Mouse (Mus musculus): ENCODE data around the gene Lrmp. TPM values are rescaled to one million over a fixed set of nuclear protein-coding genes. Genes with fewer than 3 reads are reported as not detected.
"Not testable (repeated sequence)": the region's sequence is repeated elsewhere in the genome, so short reads cannot be mapped to it uniquely, and the experiment has no call there.

The Lrmp gene
- polyA plus RNA-seq, 1 experiment: 1.6 TPM

DNA sequence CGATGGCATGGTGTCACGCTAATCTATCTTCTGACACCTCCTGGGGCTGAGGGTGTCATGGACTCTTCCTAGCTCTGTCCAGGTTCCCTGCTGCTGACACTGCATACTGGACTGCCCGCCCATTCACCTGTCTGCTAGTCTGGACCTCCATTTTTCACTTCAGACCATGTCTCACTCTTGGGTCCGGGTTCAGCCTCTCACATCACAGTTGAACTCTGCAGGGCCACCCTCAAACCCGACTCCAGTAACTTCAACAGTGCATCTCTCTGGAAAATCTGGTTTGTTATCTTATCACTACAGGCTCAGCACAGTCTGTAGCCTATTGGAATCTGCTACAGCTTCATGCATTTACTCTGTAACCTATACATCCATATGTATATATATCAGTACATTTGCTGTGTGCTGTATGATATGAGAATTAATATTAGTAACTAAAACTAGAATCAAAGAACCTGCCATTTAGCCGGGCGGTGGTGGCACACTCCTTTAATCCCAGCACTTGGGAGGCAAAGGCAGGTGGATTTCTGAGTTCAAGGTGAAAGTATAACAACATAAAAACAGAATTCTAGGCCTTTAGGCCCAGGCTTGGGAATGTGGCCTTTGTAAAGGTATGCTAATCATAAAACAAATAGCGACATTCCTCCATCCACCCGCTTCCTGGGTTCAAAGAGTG lies 36.2 kb upstream of the Lrmp start:
- H3K27ac ChIP-seq (ENCODE audit: insufficient read depth, low read length): no peak overlapping the region
- H3K4me1 ChIP-seq (ENCODE audit: control insufficient read depth, insufficient read depth, low read length): no peaks in the 10 kb centered on the region
- no peak for TF ChIP-seq CTCF (IDR thresholded peaks at IDR 0.05; ENCODE audit: extremely low read depth, insufficient read depth, low read length)
- no peak for TF ChIP-seq POLR2A (IDR thresholded peaks at IDR 0.05; ENCODE audit: extremely low read depth, insufficient read depth, low read length)
- no peak overlapping the region for H3K4me3 ChIP-seq (ENCODE audit: insufficient read depth, low read length)

DNA sequence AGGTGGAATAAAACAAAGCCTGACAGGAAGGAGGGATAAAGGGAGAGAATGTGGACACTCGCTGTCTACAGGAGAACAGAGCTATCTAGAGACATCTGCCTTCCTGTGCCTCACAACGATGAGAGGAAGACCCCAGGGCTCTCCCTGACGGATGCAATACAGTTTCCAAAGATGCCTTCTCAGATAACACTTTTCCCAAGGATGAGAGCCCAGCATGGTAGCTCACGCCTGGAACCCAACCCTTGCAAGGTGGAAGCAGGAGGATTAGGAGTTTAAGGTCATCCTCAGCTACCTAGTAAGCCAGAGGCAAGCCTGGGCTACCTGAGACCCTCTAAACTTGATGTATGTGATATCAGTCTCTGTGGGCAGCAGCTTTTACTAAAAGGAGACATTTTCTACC lies 33.7 kb upstream of the Lrmp start:
- no peaks in the 10 kb centered on the region for H3K4me1 ChIP-seq (ENCODE audit: control insufficient read depth, insufficient read depth, low read length)
- no peak for TF ChIP-seq POLR2A (IDR thresholded peaks at IDR 0.05; ENCODE audit: extremely low read depth, insufficient read depth, low read length)
- no peak for TF ChIP-seq CTCF (IDR thresholded peaks at IDR 0.05; ENCODE audit: extremely low read depth, insufficient read depth, low read length)
- H3K27ac ChIP-seq (ENCODE audit: insufficient read depth, low read length): no peak overlapping the region
- no peak overlapping the region for H3K4me3 ChIP-seq (ENCODE audit: insufficient read depth, low read length)

DNA sequence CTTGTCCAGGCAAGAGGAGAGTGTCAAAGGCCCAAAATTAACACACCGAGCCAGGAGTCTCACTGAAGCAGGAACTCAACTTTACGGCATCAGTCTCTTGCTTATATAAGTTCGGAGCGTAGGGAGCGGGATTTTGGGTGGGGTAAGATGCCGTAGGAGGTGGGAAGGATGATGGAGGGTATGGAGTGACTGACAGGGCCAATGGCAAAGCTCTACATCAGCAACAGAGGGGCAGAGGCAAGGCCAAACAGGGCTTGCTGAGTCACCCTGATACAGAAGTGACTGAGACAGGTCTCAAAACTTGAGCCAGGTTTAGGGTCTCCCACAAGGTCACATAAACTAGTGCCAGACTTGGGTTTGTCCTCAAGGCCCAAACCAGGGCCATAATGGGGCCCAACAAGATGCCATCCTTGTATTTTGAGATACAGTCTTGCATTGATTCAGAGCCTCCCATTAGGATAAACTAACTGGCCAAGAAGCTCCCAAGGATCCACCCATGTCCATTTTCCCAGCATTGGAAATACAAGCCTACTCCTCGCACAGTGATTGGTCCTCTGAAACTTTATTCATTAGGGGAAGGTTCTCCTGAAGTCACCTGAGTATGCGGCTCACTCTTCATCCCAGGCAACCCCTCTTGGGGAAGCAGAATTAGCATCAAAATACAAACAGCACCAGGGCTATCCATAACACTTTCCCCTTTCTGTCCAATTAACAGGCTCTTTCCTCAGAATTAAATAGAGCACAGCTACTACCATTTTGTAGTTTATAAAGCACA lies 30.9 kb upstream of the Lrmp start:
- Histone ChIP-seq H3K4me3 (ENCODE audit: insufficient read depth, low read length) (no peak overlapping the region), H3K27ac (ENCODE audit: insufficient read depth, low read length) (no peak overlapping the region), H3K4me1 (ENCODE audit: control insufficient read depth, insufficient read depth, low read length) (no peaks in the 10 kb centered on the region)
- TF ChIP-seq CTCF (IDR thresholded peaks at IDR 0.05; ENCODE audit: extremely low read depth, insufficient read depth, low read length) (no peak), POLR2A (IDR thresholded peaks at IDR 0.05; ENCODE audit: extremely low read depth, insufficient read depth, low read length) (no peak)

DNA sequence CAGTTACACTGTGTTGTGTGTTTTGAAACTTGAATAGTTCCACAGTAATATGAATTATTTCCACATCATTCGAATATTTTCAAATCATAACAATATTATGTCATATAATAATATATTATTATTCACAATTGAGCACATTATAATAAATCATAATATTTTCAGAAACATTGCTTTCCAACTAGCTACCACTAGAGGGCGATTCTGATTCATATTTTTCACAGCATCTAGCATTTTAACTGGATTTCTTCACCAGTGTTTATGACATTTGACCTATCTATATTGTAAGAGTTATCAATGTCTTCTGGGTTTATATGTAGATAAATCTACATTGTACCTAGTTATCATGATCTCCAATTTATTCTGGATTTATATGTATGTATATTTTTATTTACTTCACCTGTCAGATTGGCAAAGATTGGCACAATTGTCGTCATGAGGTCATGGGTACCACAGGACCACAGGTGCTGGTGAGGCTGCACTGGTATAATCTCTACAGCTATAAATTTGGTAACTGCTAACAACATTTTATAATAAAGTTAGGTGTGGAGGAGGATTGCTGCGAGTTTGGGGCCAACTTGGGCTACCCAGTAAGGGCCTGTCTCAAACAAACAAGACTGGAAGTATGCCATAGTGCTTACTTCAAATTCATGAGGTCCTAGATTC lies 26.9 kb upstream of the Lrmp start:
- Histone ChIP-seq H3K27ac (ENCODE audit: insufficient read depth, low read length) (no peak overlapping the region), H3K4me1 (ENCODE audit: control insufficient read depth, insufficient read depth, low read length) (no peaks in the 10 kb centered on the region), H3K4me3 (ENCODE audit: insufficient read depth, low read length) (no peak overlapping the region)
- TF ChIP-seq POLR2A (IDR thresholded peaks at IDR 0.05; ENCODE audit: extremely low read depth, insufficient read depth, low read length) (no peak), CTCF (IDR thresholded peaks at IDR 0.05; ENCODE audit: extremely low read depth, insufficient read depth, low read length) (no peak)

DNA sequence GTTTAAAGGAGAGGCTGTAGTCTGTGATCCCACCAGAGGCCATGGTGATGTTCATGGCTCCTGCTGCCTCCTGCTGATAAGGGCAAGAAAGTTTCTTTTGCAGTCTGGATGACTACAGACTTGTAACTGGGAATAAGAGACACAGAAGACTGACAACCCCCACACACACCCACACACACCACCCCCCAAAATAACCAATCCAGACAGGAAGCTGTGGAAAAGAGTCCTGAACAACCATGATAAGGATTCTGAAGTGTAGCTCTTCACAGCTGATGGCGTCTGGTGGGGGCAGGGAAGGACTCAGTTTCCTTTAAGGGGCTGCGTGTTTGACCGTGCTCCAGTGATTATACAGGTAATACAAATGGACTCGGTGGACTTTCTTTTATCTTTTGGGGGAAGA lies 26.1 kb upstream of the Lrmp start:
- Histone ChIP-seq H3K27ac (ENCODE audit: insufficient read depth, low read length) (no peak overlapping the region), H3K4me3 (ENCODE audit: insufficient read depth, low read length) (no peak overlapping the region), H3K4me1 (ENCODE audit: control insufficient read depth, insufficient read depth, low read length) (no peaks in the 10 kb centered on the region)
- no peak for TF ChIP-seq POLR2A (IDR thresholded peaks at IDR 0.05; ENCODE audit: extremely low read depth, insufficient read depth, low read length)
- no peak for TF ChIP-seq CTCF (IDR thresholded peaks at IDR 0.05; ENCODE audit: extremely low read depth, insufficient read depth, low read length)

DNA sequence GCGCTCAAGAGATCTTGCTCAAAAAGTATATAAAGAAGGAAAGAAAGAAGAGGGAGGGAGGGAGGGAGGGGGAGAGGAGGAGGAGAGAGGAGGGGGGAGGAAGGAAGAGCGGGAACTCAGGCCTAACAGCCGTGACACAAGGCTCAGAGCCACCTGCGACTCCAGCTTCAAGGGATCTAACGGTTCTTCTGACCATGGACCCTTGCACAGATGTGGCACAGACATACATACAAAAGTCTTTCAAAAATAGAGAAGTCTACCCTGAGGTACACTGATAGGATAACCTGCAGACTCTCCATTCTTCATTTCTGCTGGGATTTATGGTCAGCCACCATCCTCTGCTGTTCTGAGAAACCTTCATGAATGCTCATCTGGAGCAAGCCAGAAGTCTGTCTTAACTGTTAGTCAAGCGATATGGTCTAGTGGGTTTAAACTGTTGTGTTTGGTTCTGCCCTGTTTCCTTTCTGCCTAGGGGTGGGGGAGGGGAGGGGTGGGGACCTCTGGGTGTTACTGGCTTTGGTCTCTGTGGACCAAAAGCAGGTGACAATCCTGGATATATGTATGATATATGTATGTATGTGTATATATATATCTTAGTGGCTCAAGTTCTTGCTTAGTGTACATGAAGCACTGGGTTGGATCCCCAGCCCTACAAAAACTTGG lies 25.1 kb upstream of the Lrmp start:
- Histone ChIP-seq H3K27ac (ENCODE audit: insufficient read depth, low read length) (no peak overlapping the region), H3K4me3 (ENCODE audit: insufficient read depth, low read length) (no peak overlapping the region), H3K4me1 (ENCODE audit: control insufficient read depth, insufficient read depth, low read length) (no peaks in the 10 kb centered on the region)
- TF ChIP-seq CTCF (IDR thresholded peaks at IDR 0.05; ENCODE audit: extremely low read depth, insufficient read depth, low read length) (no peak), POLR2A (IDR thresholded peaks at IDR 0.05; ENCODE audit: extremely low read depth, insufficient read depth, low read length) (no peak)

DNA sequence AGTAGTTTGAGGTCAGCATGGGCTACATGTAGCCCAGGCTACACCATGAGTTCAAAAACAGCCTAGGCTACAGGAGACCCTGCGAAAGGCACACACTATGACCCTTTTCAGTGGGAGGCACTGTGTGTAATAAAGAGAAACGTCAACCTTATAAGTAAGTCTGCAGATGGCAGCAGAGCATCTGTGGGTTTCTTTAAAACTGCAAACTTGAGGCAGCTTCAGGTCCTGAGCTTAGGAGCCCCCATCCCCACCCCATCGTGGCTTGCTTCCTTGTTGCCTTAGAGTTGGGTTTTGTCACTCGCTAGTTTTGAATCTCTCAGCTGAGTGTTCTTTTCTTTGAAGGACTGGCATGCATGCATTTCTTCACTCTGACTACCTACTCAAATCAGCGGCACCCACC lies 24.5 kb upstream of the Lrmp start:
- TF ChIP-seq CTCF (IDR thresholded peaks at IDR 0.05; ENCODE audit: extremely low read depth, insufficient read depth, low read length): no peak
- no peak for TF ChIP-seq POLR2A (IDR thresholded peaks at IDR 0.05; ENCODE audit: extremely low read depth, insufficient read depth, low read length)
- Histone ChIP-seq H3K4me3 (ENCODE audit: insufficient read depth, low read length) (no peak overlapping the region), H3K4me1 (ENCODE audit: control insufficient read depth, insufficient read depth, low read length) (no peaks in the 10 kb centered on the region), H3K27ac (ENCODE audit: insufficient read depth, low read length) (no peak overlapping the region)

DNA sequence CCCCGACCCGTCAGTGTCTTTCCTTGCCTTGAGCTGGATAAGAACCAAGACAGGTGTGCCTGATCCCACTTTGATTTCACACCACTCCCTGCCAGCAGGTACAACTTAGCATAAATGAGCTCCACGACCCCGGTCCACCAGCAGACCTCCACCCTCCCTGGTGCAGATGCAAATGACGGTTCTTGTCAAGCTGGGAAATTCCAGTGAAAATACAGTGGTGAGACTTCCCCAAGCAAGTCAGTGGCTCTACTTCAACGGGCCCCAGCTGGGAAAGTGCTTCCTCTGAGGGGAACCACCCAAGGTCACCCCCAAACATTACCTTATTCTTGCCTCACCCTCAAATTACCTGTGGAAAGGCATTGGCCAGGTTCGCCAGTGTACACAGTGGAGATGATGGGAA lies 23.5 kb upstream of the Lrmp start:
- Histone ChIP-seq H3K27ac (ENCODE audit: insufficient read depth, low read length) (no peak overlapping the region), H3K4me3 (ENCODE audit: insufficient read depth, low read length) (no peak overlapping the region), H3K4me1 (ENCODE audit: control insufficient read depth, insufficient read depth, low read length) (no peaks in the 10 kb centered on the region)
- no peak for TF ChIP-seq CTCF (IDR thresholded peaks at IDR 0.05; ENCODE audit: extremely low read depth, insufficient read depth, low read length)
- no peak for TF ChIP-seq POLR2A (IDR thresholded peaks at IDR 0.05; ENCODE audit: extremely low read depth, insufficient read depth, low read length)

DNA sequence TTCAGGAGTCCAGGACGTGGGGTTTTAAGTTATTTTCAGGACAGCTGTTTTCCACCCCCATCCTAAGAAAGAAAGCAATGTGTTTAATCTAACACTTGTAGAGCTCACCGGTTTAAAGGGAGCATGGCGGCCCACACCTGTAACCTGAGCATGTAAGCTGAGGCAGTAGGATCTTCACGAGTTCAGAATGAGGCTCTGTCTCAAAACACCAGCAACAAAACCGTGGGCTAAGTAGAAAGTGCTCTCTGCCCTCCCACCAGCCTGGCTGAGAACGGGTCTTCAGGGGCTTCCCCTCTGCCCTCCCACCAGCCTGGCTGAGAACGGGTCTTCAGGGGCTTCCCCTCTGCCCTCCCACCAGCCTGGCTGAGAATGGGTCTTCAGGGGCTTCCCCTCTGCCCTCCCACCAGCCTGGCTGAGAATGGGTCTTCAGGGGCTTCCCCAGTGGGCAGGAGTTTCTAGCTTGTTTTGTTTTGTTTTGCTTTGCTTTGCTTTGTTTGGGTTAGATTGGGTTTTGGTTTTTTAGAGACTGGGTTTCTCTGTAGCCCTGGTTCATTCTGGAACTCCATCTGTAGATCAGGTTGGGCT lies 22.3 kb upstream of the Lrmp start:
- H3K27ac ChIP-seq (ENCODE audit: insufficient read depth, low read length): not testable (repeated sequence)

More for the DNA sequence above, 22.3 kb upstream of the Lrmp start:
- not testable (repeated sequence) for H3K4me1 ChIP-seq (ENCODE audit: control insufficient read depth, insufficient read depth, low read length); H3K4me3 ChIP-seq (ENCODE audit: insufficient read depth, low read length)
